Mouse (Mus musculus): ENCODE measurements at regions not wholly inside any gene's neighbourhood (a gene's known extent, or its start where the extent isn't known, plus 50 kb on each side); places are given as distances from the start of the nearest gene placed in this dataset.

DNA sequence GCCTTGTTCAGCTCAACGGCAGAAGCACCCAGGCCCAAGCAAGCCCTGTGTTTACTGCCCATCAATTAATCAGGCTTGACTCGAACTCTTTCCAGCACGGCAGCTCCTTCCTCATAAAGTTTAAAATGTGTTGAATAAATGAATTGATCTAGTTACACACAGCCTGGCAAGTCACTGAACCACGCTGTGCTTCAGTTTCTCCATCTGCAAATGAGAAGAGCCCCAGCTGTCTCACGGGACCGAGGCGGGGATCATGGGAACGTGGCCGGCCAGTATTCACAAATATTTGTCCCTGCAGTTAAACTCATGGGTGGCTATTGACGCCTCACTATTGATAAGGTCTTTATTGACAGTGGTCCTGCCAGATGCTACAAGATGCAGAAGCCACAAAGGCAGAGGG lies 237.9 kb downstream of the Qk start:
- TF ChIP-seq CTCF (IDR thresholded peaks at IDR 0.05), result no peak
- TF ChIP-seq EP300 (IDR thresholded peaks at IDR 0.05), result no peak

Data from lung, postnatal 0 days (tissue).